Mouse (Mus musculus): ENCODE measurements around the gene Plcl2. TPM values are rescaled to one million over a fixed set of nuclear protein-coding genes. Genes with fewer than 3 reads are reported as not detected.
"Not testable (repeated sequence)": the region's sequence is repeated elsewhere in the genome, so short reads cannot be mapped to it uniquely, and the experiment has no call there.

Plcl2 gene
- polyA plus RNA-seq, 1 experiment, result 4.3 TPM

DNA sequence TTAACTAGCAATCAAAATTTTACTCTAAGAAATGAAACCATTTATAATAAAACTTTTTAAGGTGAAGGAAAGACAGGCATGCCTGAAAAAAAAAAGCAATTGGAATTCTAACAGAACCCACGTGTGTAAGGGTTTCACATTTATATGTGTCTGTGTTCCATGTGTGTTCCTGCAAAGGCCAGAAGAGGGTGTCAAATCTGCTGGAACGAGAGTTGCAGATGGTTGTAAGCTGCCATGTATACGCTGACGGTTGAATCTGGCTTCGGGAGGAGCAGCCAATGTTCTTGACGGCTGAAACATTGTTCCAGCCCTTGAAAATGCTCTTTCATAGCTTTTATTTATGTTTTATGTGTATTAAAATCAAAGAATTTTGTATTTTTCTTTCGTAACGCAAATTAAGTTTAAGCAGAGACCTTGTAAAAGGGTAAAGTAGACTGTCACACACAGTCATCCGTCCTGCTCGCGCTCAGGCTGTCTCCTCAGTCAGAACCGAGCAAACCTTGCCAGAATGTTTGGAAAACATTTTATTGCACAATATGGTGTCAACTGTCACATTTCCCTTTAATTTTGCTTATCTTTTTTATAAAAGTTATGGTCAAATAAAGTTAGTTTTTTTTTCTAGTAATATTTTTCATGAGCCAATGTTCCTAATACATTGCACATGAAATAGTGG is 48.5 kb downstream of the Plcl2 start:
- H3K27me3 ChIP-seq (replicated peaks; ENCODE audit: control insufficient read depth, insufficient read depth, low read length), result no peaks in the 10 kb centered on the region
- no peak for DNase-seq
- WGBS, result 75% methylated on average over 12 of the region's 12 CpGs
- H3K4me3 ChIP-seq (ENCODE audit: insufficient read depth, low read depth, low read length), result no peak overlapping the region
- no peak overlapping the region for H3K27ac ChIP-seq (ENCODE audit: insufficient read depth, low read depth, low read length)
- peaks cover 7% of the 10 kb centered on the region for H3K4me1 ChIP-seq (ENCODE audit: control insufficient read depth, insufficient read depth, low read length)
- H3K36me3 ChIP-seq (ENCODE audit: control insufficient read depth, insufficient read depth, low read length), result no peaks in the 10 kb centered on the region
- TF ChIP-seq CTCF (conservative IDR thresholded peaks at IDR 0.05; ENCODE audit: insufficient read depth, insufficient read length, low read depth, low read length) (no peak; the same call in 1 of the 2 replicates), POLR2A (IDR thresholded peaks at IDR 0.05; ENCODE audit: low read depth, low read length) (no peak)

GRCm38 (mm10) chr17:50558239-50558625 is 49.0 kb downstream of the Plcl2 start:
- Histone ChIP-seq H3K4me1 (ENCODE audit: control insufficient read depth, insufficient read depth, low read length) (peaks cover 7% of the 10 kb centered on the region), H3K36me3 (ENCODE audit: control insufficient read depth, insufficient read depth, low read length) (no peaks in the 10 kb centered on the region), H3K27ac (ENCODE audit: insufficient read depth, low read depth, low read length) (no peak overlapping the region), H3K27me3 (replicated peaks; ENCODE audit: control insufficient read depth, insufficient read depth, low read length) (no peaks in the 10 kb centered on the region), H3K4me3 (ENCODE audit: insufficient read depth, low read depth, low read length) (no peak overlapping the region)
- no peak for TF ChIP-seq CTCF (conservative IDR thresholded peaks at IDR 0.05; ENCODE audit: insufficient read depth, insufficient read length, low read depth, low read length)
- no peak for TF ChIP-seq POLR2A (IDR thresholded peaks at IDR 0.05; ENCODE audit: low read depth, low read length)
- DNase-seq, result peak; percentile 61
- 50% methylated on average over 4 of the region's 4 CpGs for WGBS

- Histone ChIP-seq H3K4me1 (ENCODE audit: control insufficient read depth, insufficient read depth, low read length) (no peaks in the 10 kb centered on the region), H3K36me3 (ENCODE audit: control insufficient read depth, insufficient read depth, low read length) (no peaks in the 10 kb centered on the region), H3K27me3 (replicated peaks; ENCODE audit: control insufficient read depth, insufficient read depth, low read length) (no peaks in the 10 kb centered on the region), H3K27ac (ENCODE audit: insufficient read depth, low read depth, low read length) (no peak overlapping the region), H3K4me3 (ENCODE audit: insufficient read depth, low read depth, low read length) (no peak overlapping the region)
- no peak for DNase-seq
- 41% methylated on average over 8 of the region's 8 CpGs for WGBS
- TF ChIP-seq POLR2A (IDR thresholded peaks at IDR 0.05; ENCODE audit: low read depth, low read length) (no peak), CTCF (conservative IDR thresholded peaks at IDR 0.05; ENCODE audit: insufficient read depth, insufficient read length, low read depth, low read length) (no peak)
Observed at GRCm38 (mm10) chr17:50565376-50566123, 56.3 kb downstream of the Plcl2 start.

DNA sequence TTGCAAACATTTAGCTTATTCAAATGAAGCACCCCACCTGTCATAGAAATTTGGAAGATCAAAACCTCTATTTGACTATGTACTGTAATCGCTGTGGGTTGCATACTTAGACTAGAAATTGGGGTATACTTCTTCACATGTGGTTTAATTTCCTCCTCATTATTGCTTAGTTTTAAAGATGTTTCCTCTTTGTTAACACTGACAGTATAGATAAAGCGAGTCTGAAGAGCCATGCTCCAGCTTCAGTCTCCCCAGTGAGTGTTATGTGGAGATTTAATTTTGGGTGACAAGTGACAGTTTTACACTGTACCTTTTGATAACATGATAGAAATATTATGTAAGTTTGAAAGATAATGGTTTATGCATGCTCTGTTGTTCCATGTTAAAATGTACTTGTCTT is 59.6 kb downstream of the Plcl2 start:
- WGBS, result 89% methylated on average over 2 of the region's 2 CpGs
- H3K27me3 ChIP-seq (replicated peaks; ENCODE audit: control insufficient read depth, insufficient read depth, low read length), result no peaks in the 10 kb centered on the region
- TF ChIP-seq POLR2A (IDR thresholded peaks at IDR 0.05; ENCODE audit: low read depth, low read length), result no peak
- TF ChIP-seq CTCF (conservative IDR thresholded peaks at IDR 0.05; ENCODE audit: insufficient read depth, insufficient read length, low read depth, low read length), result no peak

GRCm38 (mm10) chr17:50570228-50570627 is 61.0 kb downstream of the Plcl2 start:
- not testable (repeated sequence) for H3K36me3 ChIP-seq (ENCODE audit: control insufficient read depth, insufficient read depth, low read length)
- 91% methylated on average over 5 of the region's 5 CpGs for WGBS

More for the DNA sequence above, 59.6 kb downstream of the Plcl2 start:
- H3K36me3 ChIP-seq (ENCODE audit: control insufficient read depth, insufficient read depth, low read length), result no peaks in the 10 kb centered on the region
- no peak overlapping the region for H3K4me3 ChIP-seq (ENCODE audit: insufficient read depth, low read depth, low read length)
- DNase-seq, result no peak
- no peaks in the 10 kb centered on the region for H3K4me1 ChIP-seq (ENCODE audit: control insufficient read depth, insufficient read depth, low read length)
- H3K27ac ChIP-seq (ENCODE audit: insufficient read depth, low read depth, low read length), result no peak overlapping the region

DNA sequence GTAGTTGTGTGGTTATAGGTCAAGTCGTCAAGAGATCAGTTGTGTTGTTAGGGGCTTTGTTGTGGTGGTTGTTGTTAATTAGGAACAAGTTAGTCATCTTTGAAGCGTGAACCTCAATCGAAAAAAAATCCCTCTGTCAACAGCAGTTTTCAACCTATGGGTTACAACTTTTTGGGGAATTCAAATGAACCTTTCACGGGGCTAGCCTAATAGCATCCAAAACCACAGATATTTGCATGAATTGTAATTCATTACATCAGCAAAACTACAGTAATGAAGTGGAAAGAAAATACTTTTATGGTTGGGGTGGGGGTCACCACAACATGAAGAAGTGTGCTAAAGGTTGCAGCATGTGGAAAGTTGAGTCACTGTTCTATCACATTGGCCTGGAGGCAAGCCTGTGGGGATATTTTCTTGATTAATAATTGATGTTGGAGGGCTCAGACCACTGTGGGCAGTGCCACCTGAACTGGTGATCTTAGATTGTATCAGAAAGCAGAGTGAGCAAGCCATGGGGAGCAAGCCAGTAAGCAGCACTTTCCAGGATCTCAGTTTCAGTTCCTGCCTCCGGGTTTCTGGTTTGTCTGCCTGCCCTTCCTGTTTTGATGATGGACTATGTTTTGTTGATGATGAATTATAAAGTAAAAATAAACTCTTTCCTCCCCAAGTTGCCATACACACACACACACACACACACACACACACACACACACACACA is 61.6 kb downstream of the Plcl2 start:
- no peaks in the 10 kb centered on the region for H3K4me1 ChIP-seq (ENCODE audit: control insufficient read depth, insufficient read depth, low read length)
- no peak for DNase-seq
- no peak overlapping the region for H3K27ac ChIP-seq (ENCODE audit: insufficient read depth, low read depth, low read length)
- no peaks in the 10 kb centered on the region for H3K36me3 ChIP-seq (ENCODE audit: control insufficient read depth, insufficient read depth, low read length)
- TF ChIP-seq POLR2A (IDR thresholded peaks at IDR 0.05; ENCODE audit: low read depth, low read length), result no peak
- no peak for TF ChIP-seq CTCF (conservative IDR thresholded peaks at IDR 0.05; ENCODE audit: insufficient read depth, insufficient read length, low read depth, low read length)
- H3K4me3 ChIP-seq (ENCODE audit: insufficient read depth, low read depth, low read length), result no peak overlapping the region
- no peaks in the 10 kb centered on the region for H3K27me3 ChIP-seq (replicated peaks; ENCODE audit: control insufficient read depth, insufficient read depth, low read length)
- 69% methylated on average over 5 of the region's 5 CpGs for WGBS

More at GRCm38 (mm10) chr17:50570228-50570627, 61.0 kb downstream of the Plcl2 start:
- not testable (repeated sequence) for H3K4me1 ChIP-seq (ENCODE audit: control insufficient read depth, insufficient read depth, low read length); H3K27ac ChIP-seq (ENCODE audit: insufficient read depth, low read depth, low read length); H3K4me3 ChIP-seq (ENCODE audit: insufficient read depth, low read depth, low read length); H3K27me3 ChIP-seq (replicated peaks; ENCODE audit: control insufficient read depth, insufficient read depth, low read length); DNase-seq

DNA sequence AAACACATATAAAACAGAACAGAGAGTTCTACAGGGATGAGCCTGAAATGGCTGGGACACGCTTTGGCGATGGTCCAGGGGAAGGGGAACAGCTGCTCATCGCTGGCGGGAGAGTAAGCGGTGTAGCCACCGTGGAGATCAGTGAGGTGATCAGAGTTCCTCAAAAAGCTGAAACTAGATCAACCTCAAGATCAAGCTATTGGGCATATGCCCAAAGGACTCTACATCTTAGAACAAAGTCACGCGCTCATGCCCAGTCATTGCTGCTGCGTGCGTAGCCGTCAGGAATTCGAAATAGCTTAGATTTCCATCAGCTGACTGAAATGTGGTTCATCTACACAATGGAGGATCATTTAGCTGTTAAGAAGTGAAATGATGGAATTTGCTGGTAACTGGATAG is 65.0 kb downstream of the Plcl2 start:
- no peak overlapping the region for H3K4me3 ChIP-seq (ENCODE audit: insufficient read depth, low read depth, low read length)
- H3K36me3 ChIP-seq (ENCODE audit: control insufficient read depth, insufficient read depth, low read length), result no peaks in the 10 kb centered on the region
- no peak for DNase-seq
- no peak overlapping the region for H3K27ac ChIP-seq (ENCODE audit: insufficient read depth, low read depth, low read length)
- no peaks in the 10 kb centered on the region for H3K4me1 ChIP-seq (ENCODE audit: control insufficient read depth, insufficient read depth, low read length)
- TF ChIP-seq CTCF (conservative IDR thresholded peaks at IDR 0.05; ENCODE audit: insufficient read depth, insufficient read length, low read depth, low read length), result no peak
- no peak for TF ChIP-seq POLR2A (IDR thresholded peaks at IDR 0.05; ENCODE audit: low read depth, low read length)
- 90% methylated on average over 12 of the region's 12 CpGs for WGBS
- no peaks in the 10 kb centered on the region for H3K27me3 ChIP-seq (replicated peaks; ENCODE audit: control insufficient read depth, insufficient read depth, low read length)

Measured in kidney, adult 2 months (tissue).